Mouse (Mus musculus) forebrain, embryonic 14.5 days (tissue): ENCODE measurements at regions not wholly inside any gene's neighbourhood (a gene's known extent, or its start where the extent isn't known, plus 50 kb on each side); places are given as distances from the start of the nearest gene placed in this dataset.
A peak's percentile ranks its signal among the peaks of the same experiment; 100 is the strongest.

Experiments used
- ATAC-seq: fragments of 200-750 bp; cut with Nextera tagmentation; 2 replicates; pipeline ENCODE4 v1.8.0; 2017; ENCODE audit warnings: mild to moderate bottlenecking, moderate library complexity
- DNase-seq: peaks from one replicate; pipeline ENCODE4 v3.0.0-alpha.2; 2015; ENCODE audit warnings: low spot score
- H3K27ac ChIP-seq: fragments of 300-500 bp; sonication (generic); 2 replicates; pipeline ENCODE4 v1.5.1; 2014; ENCODE audit warnings: low read depth, mild to moderate bottlenecking, control low read depth, low read length, moderate library complexity
- H3K27me3 ChIP-seq: fragments of 300-500 bp; sonication (generic); replicated peaks from 2 replicates; pipeline ENCODE4 v1.6.1; 2014; ENCODE audit warnings: low read length, control low read depth, mixed read lengths; ENCODE audit not compliant: control insufficient read depth, insufficient read depth
- H3K36me3 ChIP-seq: fragments of 300-500 bp; sonication (generic); 2 replicates; pipeline ENCODE4 v1.6.1; 2014; ENCODE audit warnings: low read length, control low read depth; ENCODE audit not compliant: control insufficient read depth, insufficient read depth
- H3K4me1 ChIP-seq: fragments of 300-500 bp; sonication (generic); 2 replicates; pipeline ENCODE4 v1.6.1; 2014; ENCODE audit warnings: antibody characterized with exemption, low read length, control low read depth; ENCODE audit not compliant: control insufficient read depth, insufficient read depth
- H3K4me2 ChIP-seq: fragments of 300-500 bp; sonication (generic); 2 replicates; pipeline ENCODE4 v1.6.1; 2014; ENCODE audit warnings: mild to moderate bottlenecking, control low read depth, low read length
- H3K4me3 ChIP-seq: fragments of 300-500 bp; sonication (generic); 2 replicates; pipeline ENCODE4 v1.5.1; 2014; ENCODE audit warnings: low read depth, low read length, control low read depth
- H3K9ac ChIP-seq: fragments of 300-500 bp; sonication (generic); 2 replicates; pipeline ENCODE4 v1.6.1; 2014; ENCODE audit warnings: mild to moderate bottlenecking, low read length, control low read depth, moderate library complexity
- H3K9me3 ChIP-seq: fragments of 300-500 bp; sonication (generic); replicated peaks from 2 replicates; pipeline ENCODE4 v1.6.1; 2016; ENCODE audit warnings: low read length, control low read depth, mixed read lengths; ENCODE audit not compliant: control insufficient read depth
- WGBS: fragments of 180-500 bp; shearing (Covaris S2); extraction: QIAGEN DNeasy Blood & Tissue Kit; methylation state at CpG from one replicate; pipeline ENCODE4 v1.1.7; 2014; 5-methylcytosine and 5-hydroxymethylcytosine counted together

DNA sequence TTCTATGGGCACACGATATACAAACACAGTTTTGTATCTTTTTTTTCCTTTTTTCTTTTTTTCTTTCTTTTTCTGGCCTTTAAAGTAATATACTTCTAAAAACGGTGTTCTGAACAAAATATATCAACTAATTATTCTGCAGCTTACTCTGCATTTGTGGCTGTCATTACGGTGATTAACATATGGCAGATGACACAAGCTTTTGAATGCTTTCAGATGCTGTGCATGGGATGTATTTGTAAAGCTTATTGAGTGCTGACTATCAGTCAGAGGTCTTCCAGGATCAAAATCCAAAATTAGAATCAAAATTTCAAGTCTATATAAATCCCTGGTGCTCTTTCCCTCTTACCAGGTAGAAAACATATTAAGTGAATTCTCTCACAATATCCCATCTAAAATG is 853.6 kb downstream of the Stpg2 start:
- peak; percentile 77; the same call in 1 of the 2 replicates for ATAC-seq

DNA sequence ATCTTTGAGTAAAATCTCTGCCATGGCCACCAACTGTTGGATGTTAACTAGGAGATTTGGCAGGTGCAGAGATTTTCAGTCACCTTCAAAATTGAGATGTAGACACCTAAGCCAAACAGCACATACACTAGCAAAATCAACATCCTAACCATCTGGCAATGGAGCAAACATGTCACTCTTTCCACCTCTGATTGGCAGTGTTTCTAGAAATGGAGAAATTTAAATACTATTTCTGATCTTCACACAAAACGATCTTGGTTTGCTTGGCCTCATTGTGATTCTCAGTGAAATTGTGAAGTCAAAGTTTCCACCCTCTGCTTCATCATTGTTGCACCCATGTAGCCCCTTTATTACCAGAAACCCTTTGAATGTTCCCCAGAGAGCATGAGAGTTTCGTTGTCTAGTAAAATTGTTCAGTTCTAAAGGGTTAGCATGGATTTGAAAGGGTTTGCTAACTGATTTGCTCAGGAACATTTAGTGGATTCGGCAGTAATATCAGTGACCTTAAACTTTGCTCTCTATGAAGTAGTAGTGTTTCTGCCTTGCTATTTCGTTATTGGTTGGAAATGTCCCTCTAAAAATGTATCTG is 854.1 kb downstream of the Stpg2 start:
- H3K27ac ChIP-seq, result no peak overlapping the region
- no peaks in the 10 kb centered on the region for H3K27me3 ChIP-seq
- no peak overlapping the region for H3K9ac ChIP-seq
- no peak overlapping the region for H3K4me2 ChIP-seq
- no peaks in the 10 kb centered on the region for H3K36me3 ChIP-seq
- WGBS, result 77% methylated on average over 4 of the region's 4 CpGs
- H3K4me3 ChIP-seq, result no peak overlapping the region
- H3K4me1 ChIP-seq, result no peaks in the 10 kb centered on the region
- DNase-seq (peak; percentile 63), ATAC-seq (peak; percentile 78; the same call in 1 of the 2 replicates)
- H3K9me3 ChIP-seq, result no peaks in the 10 kb centered on the region

More for the DNA sequence above, 853.6 kb downstream of the Stpg2 start:
- Histone ChIP-seq H3K9me3 (no peaks in the 10 kb centered on the region), H3K9ac (no peak overlapping the region), H3K4me2 (no peak overlapping the region), H3K4me3 (no peak overlapping the region), H3K36me3 (no peaks in the 10 kb centered on the region), H3K27me3 (no peaks in the 10 kb centered on the region), H3K4me1 (no peaks in the 10 kb centered on the region), H3K27ac (no peak overlapping the region)
- 69% methylated on average over 3 of the region's 3 CpGs for WGBS
- DNase-seq, result peak; percentile 47

DNA sequence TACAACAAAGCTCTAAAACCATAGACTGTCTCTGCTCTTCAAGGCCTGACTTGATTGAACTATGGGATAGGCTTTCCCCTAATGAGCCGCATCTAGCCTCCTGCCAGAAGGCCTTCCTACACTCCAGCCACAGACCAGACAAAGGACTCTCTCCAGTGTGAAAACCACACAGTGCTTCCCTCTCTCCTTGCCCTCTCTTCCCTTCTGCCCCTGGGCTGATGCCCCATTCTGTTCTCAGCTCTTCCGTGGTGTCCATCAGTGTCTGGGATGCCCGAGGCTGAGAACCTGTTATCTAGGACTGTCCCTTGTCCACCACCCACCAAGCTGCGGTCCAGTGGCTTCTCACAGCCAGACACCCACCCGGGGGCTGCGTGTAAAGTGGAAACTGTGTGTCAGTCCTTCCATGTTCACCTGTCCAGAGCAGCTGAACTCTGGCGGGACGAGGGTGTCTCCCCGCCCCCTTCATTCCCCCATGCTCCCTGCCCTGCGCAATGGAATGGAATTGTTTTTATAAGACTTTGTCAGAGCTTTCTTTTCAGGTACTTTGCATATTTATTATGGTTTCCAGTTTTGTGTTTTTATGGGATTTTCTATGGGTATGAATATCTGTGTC is 856.4 kb downstream of the Stpg2 start:
- H3K27ac ChIP-seq, result no peak overlapping the region
- no peaks in the 10 kb centered on the region for H3K27me3 ChIP-seq
- H3K4me3 ChIP-seq, result no peak overlapping the region
- H3K9ac ChIP-seq, result no peak overlapping the region
- no peak overlapping the region for H3K4me2 ChIP-seq
- DNase-seq, result no peak
- 95% methylated on average over 10 of the region's 10 CpGs for WGBS
- no peaks in the 10 kb centered on the region for H3K36me3 ChIP-seq
- no peaks in the 10 kb centered on the region for H3K9me3 ChIP-seq
- no peak for ATAC-seq
- no peaks in the 10 kb centered on the region for H3K4me1 ChIP-seq

DNA sequence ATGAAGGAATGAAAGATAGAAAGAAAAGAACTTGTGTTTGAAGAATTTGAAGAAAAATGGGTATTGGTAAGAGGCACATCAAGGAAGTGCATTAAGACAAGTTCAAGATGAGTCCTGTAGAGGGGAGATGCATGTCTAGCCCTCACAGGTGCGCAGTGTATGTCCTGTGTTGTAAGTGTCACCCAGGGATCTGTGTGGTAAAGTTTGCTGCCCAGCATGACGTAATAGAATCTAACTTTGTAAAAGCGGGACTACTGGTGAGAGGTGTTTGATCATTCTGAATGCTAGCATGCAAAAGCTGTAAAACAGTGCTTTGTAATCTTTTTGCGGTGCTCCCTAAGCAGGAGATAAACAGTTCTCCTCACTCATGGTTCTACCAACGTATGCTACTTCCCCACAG is 857.4 kb downstream of the Stpg2 start:
- no peak overlapping the region for H3K4me3 ChIP-seq
- no peaks in the 10 kb centered on the region for H3K9me3 ChIP-seq
- H3K27ac ChIP-seq, result no peak overlapping the region
- H3K36me3 ChIP-seq, result no peaks in the 10 kb centered on the region
- H3K4me1 ChIP-seq, result no peaks in the 10 kb centered on the region
- no peak overlapping the region for H3K9ac ChIP-seq
- no peak for ATAC-seq
- WGBS, result 86% methylated on average over 5 of the region's 5 CpGs
- DNase-seq, result no peak
- no peaks in the 10 kb centered on the region for H3K27me3 ChIP-seq
- no peak overlapping the region for H3K4me2 ChIP-seq

DNA sequence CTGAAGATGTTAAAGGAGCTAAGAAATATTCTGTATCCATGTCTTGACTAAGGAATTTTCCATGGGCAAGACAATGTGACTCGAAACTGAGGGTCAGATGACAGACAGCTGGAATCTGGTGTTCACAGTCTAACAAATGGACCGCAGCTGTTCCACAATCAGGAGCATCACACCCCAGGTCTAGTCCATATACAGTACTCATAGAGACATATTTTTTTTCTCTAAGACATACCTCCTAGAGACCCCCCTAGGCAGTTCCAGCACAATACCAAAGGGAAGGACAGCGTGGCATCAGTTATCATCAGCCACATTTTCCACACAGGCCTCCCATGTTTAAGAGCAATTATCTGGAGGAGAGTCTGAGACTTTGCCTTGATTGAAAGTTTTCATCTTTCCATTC is 878.8 kb downstream of the Stpg2 start:
- no peaks in the 10 kb centered on the region for H3K4me1 ChIP-seq
- no peak overlapping the region for H3K27ac ChIP-seq
- H3K9me3 ChIP-seq, result no peaks in the 10 kb centered on the region
- H3K9ac ChIP-seq, result no peak overlapping the region
- H3K27me3 ChIP-seq, result no peaks in the 10 kb centered on the region
- WGBS, result 87% methylated on average over 3 of the region's 3 CpGs
- H3K4me2 ChIP-seq, result no peak overlapping the region
- no peak for ATAC-seq
- no peak for DNase-seq
- H3K4me3 ChIP-seq, result no peak overlapping the region
- H3K36me3 ChIP-seq, result no peaks in the 10 kb centered on the region

DNA sequence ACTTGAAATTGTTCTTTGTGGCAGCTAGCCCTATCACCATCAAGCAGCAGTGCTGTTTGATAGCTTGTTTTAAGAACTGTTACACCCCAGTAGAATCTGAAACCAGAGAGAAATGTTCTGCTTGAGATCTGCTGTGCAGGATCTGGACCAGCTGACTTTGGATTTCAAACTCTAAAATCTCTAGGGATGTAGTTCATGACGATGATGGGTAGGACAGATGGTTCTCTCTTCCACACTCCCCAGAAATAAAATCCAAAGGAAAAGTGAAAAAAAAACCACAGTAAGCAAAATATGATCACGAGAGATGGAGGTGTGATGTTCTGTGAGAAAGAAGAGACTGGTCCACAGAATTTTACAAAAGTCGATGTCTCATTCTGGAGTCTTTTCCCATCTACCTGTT is 879.9 kb downstream of the Stpg2 start:
- no peak overlapping the region for H3K9ac ChIP-seq
- H3K27ac ChIP-seq, result no peak overlapping the region
- no peaks in the 10 kb centered on the region for H3K36me3 ChIP-seq
- H3K27me3 ChIP-seq, result no peaks in the 10 kb centered on the region
- no peak overlapping the region for H3K4me3 ChIP-seq
- no peak overlapping the region for H3K4me2 ChIP-seq
- H3K9me3 ChIP-seq, result no peaks in the 10 kb centered on the region
- ATAC-seq, result no peak
- no peaks in the 10 kb centered on the region for H3K4me1 ChIP-seq
- no peak for DNase-seq
- WGBS, result 94% methylated on average over 3 of the region's 3 CpGs

DNA sequence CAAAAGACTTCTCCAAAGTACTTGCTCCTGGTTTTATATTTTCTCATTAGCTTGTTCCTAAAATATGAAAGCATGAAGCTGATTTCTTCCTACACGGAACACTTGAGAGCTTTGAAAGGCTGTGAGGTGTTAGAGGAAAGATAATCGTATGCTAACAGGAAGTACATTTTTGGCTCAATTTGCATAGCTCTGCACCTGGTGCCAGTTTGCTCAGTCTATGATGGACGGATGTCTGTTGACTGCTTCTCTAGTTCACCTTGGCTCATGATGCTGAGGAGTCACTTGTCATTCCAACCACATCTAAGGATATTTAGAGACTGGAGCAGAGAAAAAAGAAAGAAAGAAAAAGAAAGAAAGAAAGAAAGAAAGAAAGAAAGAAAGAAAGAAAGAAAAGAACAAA is 882.5 kb downstream of the Stpg2 start:
- Histone ChIP-seq H3K27ac (no peak overlapping the region), H3K9me3 (no peaks in the 10 kb centered on the region), H3K9ac (no peak overlapping the region), H3K4me1 (no peaks in the 10 kb centered on the region), H3K36me3 (no peaks in the 10 kb centered on the region), H3K4me2 (no peak overlapping the region), H3K4me3 (no peak overlapping the region), H3K27me3 (no peaks in the 10 kb centered on the region)
- DNase-seq (no peak), ATAC-seq (no peak)
- 88% methylated on average over 3 of the region's 3 CpGs for WGBS

DNA sequence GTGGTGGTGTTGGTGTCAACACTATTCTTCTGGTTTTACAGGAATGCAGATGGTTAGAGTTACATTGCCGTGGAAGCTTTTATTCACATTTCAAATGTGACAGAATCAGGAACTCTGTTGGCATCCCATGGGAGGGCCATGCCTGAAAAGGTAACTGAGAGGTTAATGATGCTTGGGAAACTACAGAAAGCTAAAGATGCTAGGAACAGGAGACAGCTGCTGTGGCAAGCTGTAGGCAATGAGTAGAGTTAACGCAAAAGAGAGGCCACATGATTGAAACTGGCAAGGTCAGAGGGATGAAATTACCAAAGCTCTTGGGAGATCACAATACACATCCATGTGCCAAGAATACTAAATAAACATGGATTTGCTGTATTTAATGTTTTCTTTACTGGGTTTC is 886.4 kb downstream of the Stpg2 start:
- ATAC-seq, result no peak
- Histone ChIP-seq H3K4me1 (no peaks in the 10 kb centered on the region), H3K36me3 (no peaks in the 10 kb centered on the region), H3K27me3 (no peaks in the 10 kb centered on the region), H3K9ac (no peak overlapping the region), H3K9me3 (no peaks in the 10 kb centered on the region), H3K4me3 (no peak overlapping the region), H3K27ac (no peak overlapping the region), H3K4me2 (no peak overlapping the region)
- WGBS, result 80% methylated on average over 2 of the region's 2 CpGs
- no peak for DNase-seq

DNA sequence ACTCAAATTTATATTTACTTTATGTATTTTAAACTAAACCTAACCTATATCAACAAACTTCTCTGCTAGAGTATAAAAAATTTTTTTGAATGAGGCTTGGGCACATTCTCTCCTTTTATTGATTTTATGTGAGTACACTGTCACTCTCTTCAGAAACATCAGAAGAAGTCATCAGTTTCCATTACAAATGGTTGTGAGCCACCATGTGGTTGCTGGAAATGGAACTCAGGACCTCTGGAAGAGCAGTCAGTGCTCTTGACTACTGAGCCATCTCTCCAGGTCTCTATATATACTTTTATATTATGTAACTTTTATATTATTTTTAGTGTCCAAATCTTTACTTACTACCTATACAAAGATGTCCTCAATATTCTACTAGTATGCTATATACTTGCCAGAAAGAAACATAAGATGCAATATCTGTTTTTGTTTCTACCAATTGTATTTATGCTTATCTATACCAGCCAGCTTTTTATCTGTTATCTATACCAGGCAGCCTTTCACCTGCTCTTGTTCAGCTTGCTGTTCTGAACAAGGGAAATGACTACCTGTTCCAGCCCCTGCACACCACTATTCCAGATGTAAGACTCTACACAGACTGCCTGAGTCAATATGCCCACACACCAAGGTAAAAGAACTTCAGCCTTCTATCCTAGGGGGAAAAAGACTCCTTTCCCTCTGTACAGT is 891.5 kb downstream of the Stpg2 start:
- Histone ChIP-seq H3K9me3 (no peaks in the 10 kb centered on the region), H3K36me3 (no peaks in the 10 kb centered on the region), H3K27me3 (no peaks in the 10 kb centered on the region), H3K27ac (no peak overlapping the region), H3K4me2 (no peak overlapping the region), H3K4me3 (no peak overlapping the region), H3K4me1 (no peaks in the 10 kb centered on the region), H3K9ac (no peak overlapping the region)
- ATAC-seq (no peak), DNase-seq (no peak)
